Mouse (Mus musculus) common myeloid progenitor, adult 5-6 weeks (primary cell): ENCODE measurements at regions not wholly inside any gene's neighbourhood (a gene's known extent, or its start where the extent isn't known, plus 50 kb on each side); places are given as distances from the start of the nearest gene placed in this dataset.
A peak's percentile ranks its signal among the peaks of the same experiment; 100 is the strongest.

ENCODE experiments used
- ATAC-seq: replicated peaks from 2 replicates; pipeline ENCODE4 v1.8.0; 2016; ENCODE audit warnings: low read depth, mild to moderate bottlenecking, moderate TSS enrichment, inconsistent platforms; ENCODE audit not compliant: poor library complexity, severe bottlenecking

DNA sequence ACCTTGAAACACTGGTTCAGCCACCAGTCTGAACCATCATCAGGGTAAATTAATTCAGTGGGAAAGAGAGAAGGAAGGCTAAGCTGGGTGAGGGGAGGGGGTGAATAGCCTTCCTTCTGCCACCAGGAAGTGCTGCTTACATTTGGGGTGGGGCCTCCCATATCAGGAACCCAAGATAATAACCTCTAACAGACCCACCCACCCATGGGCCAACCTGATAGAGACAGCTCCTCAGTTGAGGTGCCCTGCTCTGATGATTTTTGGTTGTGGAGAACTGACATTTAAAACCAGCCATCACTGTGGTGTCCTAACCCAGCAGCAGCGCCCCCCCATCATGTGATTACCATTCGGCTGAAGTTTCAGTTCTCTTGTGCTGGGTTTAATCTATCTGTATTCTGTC lies 233.8 kb upstream of the Chd6 start:
- ATAC-seq, result no peak

DNA sequence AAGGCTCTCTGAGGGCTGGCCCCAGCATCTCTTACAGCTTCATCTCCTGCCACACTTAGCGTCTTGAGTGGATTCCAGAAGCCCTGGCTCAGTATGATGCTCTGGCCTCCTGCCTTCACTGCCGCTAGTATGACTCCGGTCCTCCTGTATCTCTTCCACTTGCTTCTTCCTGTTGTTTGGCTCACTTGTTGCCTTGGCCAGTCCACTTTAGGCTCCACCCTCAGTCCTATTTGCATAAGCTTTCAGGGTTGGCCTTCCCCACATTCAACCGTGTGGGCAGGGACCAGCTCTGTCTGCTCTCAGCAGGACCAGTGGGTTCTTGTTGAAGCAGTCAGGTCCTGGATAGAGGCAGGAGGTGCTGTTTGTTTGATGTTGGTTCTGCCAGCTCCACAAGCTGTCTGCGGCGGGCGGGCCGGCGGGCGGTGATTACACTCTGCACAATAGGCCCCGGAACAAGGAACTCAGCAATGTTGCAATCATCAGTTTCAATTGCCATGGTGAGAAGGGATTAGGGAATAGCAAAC lies 232.6 kb upstream of the Chd6 start:
- ATAC-seq, result peak; percentile 39

DNA sequence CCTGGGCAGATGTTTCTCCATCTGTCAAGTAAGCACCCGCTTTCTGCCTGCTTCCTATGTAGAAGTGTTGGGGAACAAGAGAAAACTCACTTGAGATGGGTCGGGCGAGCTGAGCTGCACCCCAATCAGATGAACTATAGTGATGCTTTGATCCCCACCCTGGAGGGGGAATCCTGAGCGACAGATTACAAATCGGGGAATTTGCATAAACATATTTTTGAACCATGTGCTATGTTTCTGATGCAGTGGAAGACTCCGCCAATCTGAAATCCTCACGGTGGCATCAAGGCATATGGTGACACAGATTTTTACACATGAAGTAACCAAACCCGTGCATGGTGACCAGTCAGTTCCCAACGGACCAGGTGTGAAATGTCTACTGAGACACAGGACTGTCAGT lies 231.4 kb upstream of the Chd6 start:
- ATAC-seq, result no peak

DNA sequence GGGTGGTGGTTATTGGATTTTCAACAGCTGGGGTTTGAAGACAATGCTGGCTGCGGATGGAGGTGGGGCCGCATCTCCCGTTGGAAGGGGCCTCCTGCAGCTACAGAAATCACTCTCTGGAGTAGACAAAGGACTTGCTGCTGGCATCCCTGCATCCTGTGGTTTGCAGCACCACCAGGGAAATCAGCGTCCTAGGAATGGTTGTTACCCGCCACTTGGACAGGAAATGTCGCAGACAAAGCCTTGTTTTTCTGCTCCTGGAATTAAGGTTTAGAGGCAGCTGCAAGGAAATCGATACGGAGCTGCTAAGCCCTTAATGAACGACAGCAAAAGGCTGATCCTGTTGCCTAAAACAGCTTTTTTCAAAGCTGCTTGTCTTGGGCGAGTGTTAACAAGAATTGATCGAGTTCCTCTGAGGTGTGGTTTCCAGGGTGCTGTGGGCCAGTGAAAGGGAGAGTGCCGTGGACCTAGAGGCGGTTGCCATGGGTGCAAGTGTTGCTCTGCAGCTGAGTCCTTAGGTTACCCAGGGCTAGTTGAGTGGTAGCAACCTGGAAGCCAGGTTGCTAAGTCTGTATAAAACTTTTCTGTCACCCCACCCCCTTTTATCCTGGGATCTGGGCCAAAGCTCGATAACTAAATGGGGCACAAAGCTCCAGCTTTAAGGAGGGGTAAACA lies 230.6 kb upstream of the Chd6 start:
- ATAC-seq, result no peak

DNA sequence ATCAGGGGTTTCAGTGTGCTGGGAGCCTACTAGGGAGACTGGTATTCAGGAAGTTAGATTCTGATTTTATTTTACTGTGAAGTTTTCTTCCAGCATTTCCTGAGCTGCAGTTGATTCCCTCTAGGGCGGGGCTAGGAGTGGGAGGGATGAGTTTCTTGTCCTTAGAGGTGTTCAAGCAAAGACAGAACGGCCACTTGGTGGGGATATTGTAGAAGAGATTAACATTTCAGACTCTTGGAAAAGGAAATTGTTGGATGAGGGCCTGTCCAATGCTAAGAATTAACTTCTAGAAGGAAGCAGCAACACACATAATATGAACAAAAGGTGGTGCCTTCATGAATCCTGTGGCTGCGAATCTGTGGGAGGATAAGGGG lies 230.1 kb upstream of the Chd6 start:
- no peak for ATAC-seq

DNA sequence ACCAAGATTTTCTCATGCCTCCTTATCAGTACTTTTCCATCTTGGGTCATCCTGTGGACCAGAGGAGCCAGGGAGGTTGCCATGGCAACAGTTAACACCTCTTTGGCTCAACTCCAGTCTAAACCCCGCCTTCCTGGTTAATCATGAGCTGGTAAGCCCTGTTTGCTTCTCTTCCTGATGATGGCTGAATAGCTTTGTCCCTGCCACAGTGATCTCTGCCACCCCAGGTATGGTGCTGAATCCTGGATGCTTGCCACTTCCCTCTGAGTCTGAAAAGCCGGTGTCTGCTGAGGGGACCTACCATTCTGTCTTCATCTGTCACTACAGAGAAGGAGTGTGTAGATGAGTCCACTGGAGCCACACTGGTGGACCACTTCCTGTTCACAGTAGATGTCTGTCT lies 223.8 kb upstream of the Chd6 start:
- no peak for ATAC-seq

DNA sequence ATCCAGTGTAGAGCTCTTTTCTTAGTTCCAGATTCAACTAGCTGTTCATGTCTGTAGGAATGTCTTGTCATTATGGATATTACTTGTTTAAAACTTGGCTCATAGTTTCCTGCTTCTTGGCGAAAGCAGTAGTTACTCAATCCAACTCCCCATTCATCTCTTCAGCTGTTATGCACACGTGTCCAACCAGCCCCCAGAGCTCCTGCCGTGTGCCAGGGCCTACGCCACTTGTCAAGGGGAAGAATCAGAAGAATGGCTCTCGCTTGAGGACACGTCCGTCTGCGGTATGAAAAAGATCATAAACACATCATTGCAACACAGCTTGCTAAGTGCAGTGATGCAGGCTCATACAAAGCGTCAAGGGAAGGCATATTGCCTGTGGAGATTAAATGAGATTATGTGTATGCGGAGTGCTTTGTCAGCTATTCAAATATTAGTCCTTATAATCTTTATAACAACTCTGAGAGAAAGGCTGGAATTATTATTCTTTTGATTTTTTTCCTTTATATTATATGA lies 223.0 kb upstream of the Chd6 start:
- no peak for ATAC-seq

DNA sequence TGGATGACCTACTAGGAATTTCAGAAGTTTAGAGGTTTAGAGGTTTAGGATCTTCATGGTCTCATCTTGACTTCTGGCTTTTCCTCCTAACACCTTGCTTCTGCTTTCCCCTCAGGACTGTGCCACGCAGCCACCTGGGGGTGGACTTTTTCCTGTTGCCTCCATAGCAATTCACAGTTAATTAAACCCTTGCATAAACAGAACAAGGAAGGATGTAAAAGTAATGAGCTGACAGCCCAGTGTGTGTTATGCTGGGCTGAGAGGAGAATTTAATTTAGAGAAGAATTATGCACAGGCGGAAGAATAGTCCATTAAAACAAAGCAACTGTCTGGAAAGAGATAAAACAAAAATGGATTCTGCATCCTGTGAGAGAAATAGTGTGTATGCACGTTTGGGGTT lies 193.9 kb upstream of the Chd6 start:
- no peak for ATAC-seq

DNA sequence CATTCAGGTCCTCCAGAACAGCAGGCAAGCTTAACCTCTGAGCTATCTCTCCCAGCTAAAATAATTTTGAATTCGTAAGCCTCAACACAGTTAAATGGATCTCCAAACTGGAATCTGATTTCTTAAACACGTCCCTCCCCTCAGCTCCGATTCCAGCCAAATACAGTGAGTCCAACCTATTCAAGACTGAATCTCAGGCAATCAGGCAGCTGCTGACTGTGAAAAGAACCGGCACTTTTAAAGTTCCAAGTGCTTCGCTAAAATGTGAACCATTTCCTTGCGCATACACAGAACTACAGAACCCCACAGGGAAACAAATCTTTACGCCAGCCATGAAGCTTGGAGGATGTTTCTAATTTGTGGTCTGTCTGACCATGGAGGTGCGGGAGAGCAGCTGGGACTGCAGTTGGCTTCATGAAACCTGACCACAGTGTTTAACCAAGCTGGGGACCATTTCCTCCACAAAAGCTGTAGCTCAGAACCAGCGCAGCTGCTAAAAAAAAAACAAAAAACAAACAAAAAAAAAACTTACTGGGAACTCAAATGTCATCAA lies 160.1 kb upstream of the Chd6 start:
- ATAC-seq, result no peak

DNA sequence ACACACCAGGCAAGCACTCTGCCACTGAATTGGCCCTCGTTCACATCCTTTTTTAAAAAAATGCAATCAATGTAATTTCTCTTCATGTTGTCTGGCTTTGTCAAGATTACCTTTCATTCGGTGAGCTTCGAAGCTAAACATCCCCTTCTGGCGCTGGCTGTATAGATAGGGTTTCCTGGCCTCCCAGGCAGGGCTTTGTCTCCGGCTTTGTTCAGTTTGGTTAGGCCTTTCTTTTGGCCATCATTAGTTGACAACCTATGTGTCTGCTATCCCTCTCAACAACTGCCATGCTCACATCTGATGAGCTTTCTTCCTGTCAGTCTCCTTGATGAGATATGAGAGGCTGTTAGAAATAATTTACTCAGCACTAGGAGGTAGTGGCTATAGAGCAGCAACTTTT lies 157.6 kb upstream of the Chd6 start:
- ATAC-seq, result no peak

DNA sequence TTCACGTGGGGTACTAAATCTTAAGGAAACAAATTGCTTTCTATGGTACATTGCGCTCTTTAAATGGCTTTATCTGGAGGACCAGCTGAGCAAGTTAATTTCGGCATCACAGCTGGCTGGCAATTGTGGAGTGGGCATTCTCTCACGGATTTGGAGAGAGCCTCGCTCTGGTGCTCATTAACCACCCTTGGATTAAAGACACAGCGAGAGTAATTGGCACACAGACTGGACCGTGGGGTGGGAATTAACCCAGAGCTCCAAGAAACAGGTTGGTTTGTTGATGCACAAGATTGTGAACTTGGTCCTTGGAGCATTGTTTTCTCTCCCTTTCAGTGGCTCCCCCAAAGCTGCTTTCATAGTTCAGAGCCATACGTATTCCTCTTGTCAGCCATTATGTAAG lies 156.3 kb upstream of the Chd6 start:
- no peak for ATAC-seq

DNA sequence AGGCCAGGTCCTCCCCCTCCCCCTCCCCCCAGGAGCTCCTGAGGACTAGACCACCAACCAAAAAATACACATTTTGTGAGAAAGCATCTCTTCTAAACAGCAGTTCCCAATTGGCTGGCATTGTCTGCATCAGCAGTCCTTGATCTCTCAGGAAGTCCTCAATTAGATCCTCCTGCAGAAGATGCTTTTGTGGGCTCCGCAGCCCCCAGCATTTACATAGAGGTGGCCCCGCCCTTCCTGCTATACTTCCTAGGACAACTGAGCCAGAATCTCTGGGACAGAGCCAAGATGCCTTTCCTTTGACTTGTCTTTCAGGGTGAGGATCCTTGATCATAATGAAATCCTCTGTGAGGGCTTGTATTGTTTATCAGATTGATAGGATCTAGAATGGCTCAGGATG lies 143.9 kb upstream of the Chd6 start:
- ATAC-seq, result no peak

DNA sequence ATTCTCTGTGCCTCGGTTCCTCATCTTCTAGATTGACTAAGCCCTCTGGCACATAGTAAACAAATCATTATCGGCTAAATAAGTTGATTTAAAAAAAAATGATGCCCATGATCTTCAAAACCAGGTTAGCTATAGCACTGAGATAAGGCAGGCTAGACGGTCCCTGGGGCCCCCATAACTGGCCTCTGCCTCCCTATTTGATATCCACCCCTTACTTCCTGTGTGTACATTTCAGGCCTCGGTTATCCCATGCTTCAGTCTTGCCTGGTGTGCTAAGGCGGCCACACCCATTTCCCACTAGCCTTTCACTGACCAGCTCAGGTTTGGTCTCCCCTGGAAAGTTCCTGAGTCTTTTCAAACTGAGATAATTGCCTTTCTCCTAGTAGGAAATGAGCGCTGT lies 132.8 kb upstream of the Chd6 start:
- no peak for ATAC-seq

DNA sequence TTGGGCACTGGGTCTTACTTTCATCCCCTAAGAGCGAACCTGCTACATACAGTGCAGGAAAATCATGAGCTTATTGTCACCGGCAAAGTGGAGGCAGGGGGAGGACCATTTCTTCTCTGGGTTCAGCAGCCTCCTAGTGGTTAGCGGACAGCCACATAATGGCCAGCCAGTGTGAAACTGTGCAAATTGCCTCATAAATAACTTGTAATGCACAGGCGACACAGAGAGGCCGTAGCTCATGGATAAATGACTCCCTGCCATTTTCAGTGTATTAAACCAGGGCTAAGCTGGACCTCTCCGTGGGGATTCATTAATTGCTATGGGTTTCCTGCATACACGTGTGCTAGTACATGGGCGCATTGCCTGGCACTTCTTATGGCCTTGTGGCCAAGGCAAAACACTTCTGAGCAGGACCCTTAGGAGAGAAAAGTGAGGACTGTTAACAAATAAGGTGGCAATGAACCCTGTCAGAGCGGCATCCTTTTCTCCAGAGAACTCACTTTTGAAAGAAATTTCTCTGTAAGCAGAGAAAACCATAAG lies 128.5 kb upstream of the Chd6 start:
- ATAC-seq, result no peak

DNA sequence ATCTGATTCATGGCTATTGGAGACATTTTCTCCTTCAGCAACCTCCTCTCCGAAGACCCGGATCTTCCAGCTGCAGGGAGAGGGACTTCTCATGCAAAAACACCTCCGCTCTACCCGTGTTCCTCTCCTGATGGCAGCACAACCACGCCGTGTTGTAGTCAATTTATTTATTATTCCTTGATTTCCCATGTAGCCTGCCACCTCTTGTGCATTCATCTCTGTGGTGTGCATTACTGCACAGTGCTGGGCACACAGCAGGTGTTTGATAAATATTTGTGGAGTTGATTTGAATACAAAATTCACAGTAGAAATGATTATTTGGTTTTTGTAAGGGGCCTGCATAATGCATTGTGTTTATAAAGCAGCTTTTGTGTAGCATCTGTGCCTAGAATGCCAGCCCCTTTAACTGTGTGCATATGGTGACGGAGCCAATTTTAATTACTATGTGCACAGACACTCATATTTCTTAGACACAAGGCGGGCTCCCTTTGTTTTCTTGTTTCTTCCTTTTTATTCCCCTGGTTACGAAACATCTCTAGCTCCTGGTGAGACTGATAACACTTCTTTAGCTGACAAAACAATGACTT lies 124.4 kb upstream of the Chd6 start:
- no peak for ATAC-seq

DNA sequence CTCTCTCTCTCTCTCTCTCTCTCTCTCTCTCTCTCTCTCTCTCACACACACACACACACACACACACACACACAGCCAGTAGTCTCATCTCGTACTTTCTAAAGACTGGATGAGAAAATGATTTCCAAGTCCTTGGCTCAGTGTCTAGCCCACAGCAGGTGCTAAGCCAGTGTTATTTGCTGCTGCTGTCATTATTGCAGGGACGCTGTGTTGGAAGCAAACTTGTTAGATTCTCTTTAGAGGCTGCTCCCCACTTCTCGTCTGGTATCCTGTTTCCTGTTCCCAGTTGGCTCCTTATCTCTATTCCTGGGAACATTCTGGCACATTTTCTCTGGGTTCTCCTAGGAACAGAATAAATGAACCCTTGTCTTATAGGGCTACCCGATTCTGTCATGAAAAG lies 122.5 kb upstream of the Chd6 start:
- no peak for ATAC-seq

DNA sequence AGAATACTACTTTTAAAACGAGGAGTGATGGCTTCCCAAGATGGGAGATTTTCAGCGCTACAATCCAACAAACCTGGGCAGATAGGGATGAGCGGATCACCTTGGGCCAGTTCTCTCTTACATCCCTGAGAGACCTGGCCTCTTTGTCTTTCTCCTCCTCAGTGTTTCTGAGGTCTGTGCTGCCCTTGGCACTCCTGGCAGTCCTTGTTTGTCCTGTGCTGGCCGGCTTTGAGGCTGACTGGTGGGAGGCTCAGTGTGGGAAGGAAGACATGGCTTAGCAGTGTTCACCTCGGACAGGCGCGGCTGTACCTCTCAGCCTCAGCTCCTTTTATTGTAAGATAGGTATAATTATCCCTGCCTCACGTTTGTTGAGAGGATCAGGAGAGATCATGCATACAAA lies 106.9 kb upstream of the Chd6 start:
- ATAC-seq, result no peak

DNA sequence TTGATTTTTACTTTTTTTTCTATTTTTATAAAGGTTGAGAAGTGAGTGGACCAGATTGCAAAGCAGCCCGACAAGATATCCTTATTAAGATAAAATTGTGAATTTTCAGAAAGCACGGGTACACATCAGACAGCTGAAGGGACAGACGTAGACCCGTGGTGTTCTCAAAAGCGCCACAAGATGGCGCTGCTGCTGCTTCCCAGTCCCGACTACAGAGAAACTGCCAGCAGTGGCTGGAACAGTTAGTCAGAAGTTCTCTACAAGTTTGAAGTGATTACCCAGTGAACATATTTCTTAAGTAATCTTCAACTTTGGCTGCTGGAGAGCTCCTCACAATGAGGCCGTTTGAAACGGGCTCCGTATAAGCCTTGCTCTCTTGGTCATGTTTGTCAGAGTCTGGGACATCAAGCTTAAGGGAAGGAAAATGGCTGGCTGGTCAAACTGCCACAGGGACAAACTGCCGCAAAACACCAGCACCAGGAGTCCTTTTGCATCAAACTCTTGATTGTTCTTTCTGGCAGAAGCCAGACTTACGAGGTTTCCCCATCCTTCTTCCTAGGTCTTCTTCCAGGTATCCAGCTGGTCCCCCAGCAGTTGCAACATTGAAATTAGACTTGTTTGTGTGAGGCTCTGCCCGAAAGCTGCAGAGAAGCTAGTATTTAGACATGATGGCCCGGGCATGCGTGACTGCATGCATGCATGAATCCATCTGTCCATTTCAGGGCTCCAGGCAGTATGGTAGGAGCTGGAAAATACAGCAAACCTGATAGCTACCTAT lies 106.0 kb upstream of the Chd6 start:
- peak; percentile 99 for ATAC-seq

DNA sequence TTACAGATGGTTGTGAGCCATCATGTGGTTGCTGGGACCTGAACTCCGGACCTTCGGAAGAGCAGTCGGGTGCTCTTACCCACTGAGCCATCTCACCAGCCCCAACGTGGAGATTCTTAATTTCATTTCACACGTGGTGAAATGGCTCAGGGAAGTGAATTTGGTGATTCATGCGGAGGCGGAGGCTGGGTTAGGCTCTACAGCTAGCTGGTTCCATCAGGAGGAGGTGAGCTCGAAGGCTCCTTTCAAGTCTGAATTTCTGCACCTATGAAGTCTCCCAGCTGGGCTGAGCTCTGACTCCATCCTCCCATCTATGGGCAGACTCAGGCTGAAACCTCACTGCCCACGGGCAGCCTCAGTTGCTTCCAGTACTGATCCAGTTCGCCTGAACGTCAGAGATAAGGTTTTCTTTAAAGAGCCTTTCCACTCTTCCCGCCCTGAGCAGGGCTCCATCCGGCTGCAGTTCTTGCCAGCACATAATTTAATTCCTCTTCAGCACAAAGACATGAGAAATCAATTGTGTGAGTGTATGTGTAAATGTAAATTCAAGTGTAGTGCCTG lies 103.5 kb upstream of the Chd6 start:
- ATAC-seq, result no peak

DNA sequence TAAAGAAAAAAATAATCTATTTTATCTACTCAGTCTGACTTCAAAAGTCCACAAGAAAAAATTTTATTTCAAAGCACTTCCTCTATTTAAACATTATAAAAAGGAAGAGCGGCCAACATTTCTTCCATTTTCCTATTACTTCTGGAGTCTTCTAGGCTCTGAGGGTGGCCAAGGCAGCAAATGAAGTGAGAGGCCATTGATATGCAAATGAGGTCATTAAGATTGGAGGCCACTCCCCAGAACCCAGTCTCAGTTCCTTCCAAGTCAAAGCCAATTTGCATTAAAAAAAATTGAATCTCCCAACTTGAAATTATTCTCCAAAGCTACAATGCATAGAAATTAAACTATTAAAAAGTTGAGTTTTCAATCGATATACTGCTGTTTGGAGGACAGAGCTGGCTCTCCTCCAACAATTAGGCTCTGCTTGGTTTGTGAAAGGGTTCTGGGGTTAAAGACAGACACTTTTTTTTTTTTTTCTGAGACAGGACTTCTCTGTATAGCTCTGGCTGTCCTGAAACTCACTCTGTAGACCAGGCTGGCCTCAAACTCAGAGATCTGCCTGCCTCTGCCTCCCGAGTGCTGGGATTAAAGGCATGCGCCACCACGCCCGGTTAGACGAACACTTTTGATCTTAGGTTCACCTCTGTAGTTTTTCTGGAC lies 88.0 kb upstream of the Chd6 start:
- no peak for ATAC-seq
